Mouse (Mus musculus): ENCODE measurements around the gene Cmya5. TPM values are rescaled to one million over a fixed set of nuclear protein-coding genes. Genes with fewer than 3 reads are reported as not detected.

Cmya5 gene
- polyA plus RNA-seq, 1 experiment from 2014 or later: 3.9 TPM

Other genes starting within 250 kb of the Cmya5 start
- 50.8 and 51.1 TPM in 2 replicates for gene Tent2, start 47.7 kb upstream of the Cmya5 start, polyA plus RNA-seq (2016; fragmentation: Nextera tagmentation; extraction: Ambion mirVana)
- gene Homer1, start 154.9 kb upstream of the Cmya5 start, polyA plus RNA-seq (2016; fragmentation: Nextera tagmentation; extraction: Ambion mirVana): 23.5 and 27.7 TPM in 2 replicates